Mouse (Mus musculus) mammary gland, adult 2 months (tissue): ENCODE measurements around the gene Galnt14. TPM values are rescaled to one million over a fixed set of nuclear protein-coding genes. Genes with fewer than 3 reads are reported as not detected.

Experiments
- polyA plus RNA-seq: library from polyadenylated mRNA; depleted of rRNA; stranded (reverse); fragments of >200 nt; gene quantifications from 2 replicates; pipeline ENCODE4 v1.2.3, GENCODE M21; 2012; ENCODE audit warnings: low replicate concordance; rRNA removed

Gene Galnt14
- 0.39 and 0.66 TPM in 2 replicates for polyA plus RNA-seq

GRCm38 (mm10) chr17:73710042-73710911 lies at the start of gene Galnt14:
Gene Galnt14, minus strand, starts transcription at chr17:73710453.

Other genes starting within 250 kb of the Galnt14 start
- gene Ehd3, start 93.7 kb upstream of the Galnt14 start, polyA plus RNA-seq = 14.7 and 16.6 TPM in 2 replicates
- gene Xdh, start 239.7 kb upstream of the Galnt14 start, polyA plus RNA-seq = 83.8 and 128 TPM in 2 replicates